Mouse (Mus musculus): ENCODE results near the gene Slc30a2. TPM values are rescaled to one million over a fixed set of nuclear protein-coding genes. Genes with fewer than 3 reads are reported as not detected.

The Slc30a2 gene
- total and polyA plus RNA-seq, 2 experiments from 2014 or later = 0.16 to 0.38 TPM

DNA sequence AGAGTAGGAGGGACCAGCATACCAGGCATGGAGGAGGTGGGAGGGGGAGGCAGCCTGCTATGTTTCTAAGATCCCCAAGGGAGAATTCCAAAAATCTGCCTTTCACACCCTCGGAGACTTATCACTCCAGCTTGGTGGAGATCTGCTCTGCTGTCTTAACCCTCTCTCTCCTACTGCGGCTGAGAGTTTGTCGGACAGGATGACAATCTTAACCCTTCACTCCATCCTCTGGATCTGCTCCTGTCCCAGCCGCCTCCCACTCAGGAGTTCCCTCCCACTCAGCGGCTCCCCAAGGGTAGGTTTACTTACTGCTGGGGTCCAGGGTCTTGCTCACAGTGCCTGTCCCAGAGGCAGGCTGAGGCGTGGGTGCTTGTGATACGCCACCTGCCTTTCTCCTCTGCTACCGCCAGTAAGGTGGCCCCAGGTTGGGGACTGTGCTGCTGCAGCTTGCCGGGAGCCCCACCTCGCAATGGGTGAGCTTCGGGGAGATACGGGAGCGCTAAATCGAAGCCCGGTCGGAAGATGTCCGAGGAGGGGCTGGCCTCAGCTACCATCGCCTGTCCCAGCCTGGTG is 27.8 kb downstream of the Slc30a2 start:
- Histone ChIP-seq H3K4me2 (ENCODE audit: low read depth, low read length) (peak overlapping the region; percentile 94), H3K27me3 (ENCODE audit: control insufficient read depth, insufficient read depth, low read length) (peaks cover 36% of the 10 kb centered on the region), H3K36me3 (replicated peaks; ENCODE audit: control insufficient read depth, insufficient read depth, low read length) (no peaks in the 10 kb centered on the region), H3K9ac (replicated peaks; ENCODE audit: low read depth, low read length) (0 out of 2 replicates have a peak overlapping the region, but pooled peaks have one; percentile 22), H3K27ac (ENCODE audit: low read depth) (no peak overlapping the region), H3K4me1 (ENCODE audit: control insufficient read depth, insufficient read depth) (peaks cover 27% of the 10 kb centered on the region), H3K9me3 (replicated peaks; ENCODE audit: control insufficient read depth, low read length) (no peaks in the 10 kb centered on the region), H3K4me3 (ENCODE audit: low read depth, low read length) (peak overlapping the region; percentile 56)
- no peak for TF ChIP-seq CTCF (IDR thresholded peaks at IDR 0.05; ENCODE audit: low read depth)
- TF ChIP-seq EP300 (IDR thresholded peaks at IDR 0.05; ENCODE audit: low read depth) = no peak
- WGBS = 3% methylated on average over 18 of the region's 18 CpGs
- ATAC-seq (ENCODE audit: insufficient read depth, low read depth) (no peak), DNase-seq (ENCODE audit: low spot score) (no peak)

GRCm38 (mm10) chr4:134371316-134371855 is 28.4 kb downstream of the Slc30a2 start:
- H3K27me3 ChIP-seq (ENCODE audit: control insufficient read depth, insufficient read depth, low read length) = peaks cover 36% of the 10 kb centered on the region
- peak overlapping the region; percentile 94 for H3K4me2 ChIP-seq (ENCODE audit: low read depth, low read length)
- H3K4me3 ChIP-seq (ENCODE audit: low read depth, low read length) = peak overlapping the region; percentile 56
- 0% methylated on average over 17 of the region's 17 CpGs for WGBS
- H3K36me3 ChIP-seq (replicated peaks; ENCODE audit: control insufficient read depth, insufficient read depth, low read length) = no peaks in the 10 kb centered on the region
- no peaks in the 10 kb centered on the region for H3K9me3 ChIP-seq (replicated peaks; ENCODE audit: control insufficient read depth, low read length)
- H3K27ac ChIP-seq (ENCODE audit: low read depth) = no peak overlapping the region
- peak overlapping the region; percentile 22 for H3K9ac ChIP-seq (replicated peaks; ENCODE audit: low read depth, low read length)
- ATAC-seq (ENCODE audit: insufficient read depth, low read depth) = no peak
- DNase-seq (ENCODE audit: low spot score) = no peak
- H3K4me1 ChIP-seq (ENCODE audit: control insufficient read depth, insufficient read depth) = peaks cover 27% of the 10 kb centered on the region
- TF ChIP-seq EP300 (IDR thresholded peaks at IDR 0.05; ENCODE audit: low read depth) = no peak
- TF ChIP-seq CTCF (IDR thresholded peaks at IDR 0.05; ENCODE audit: low read depth) = no peak

DNA sequence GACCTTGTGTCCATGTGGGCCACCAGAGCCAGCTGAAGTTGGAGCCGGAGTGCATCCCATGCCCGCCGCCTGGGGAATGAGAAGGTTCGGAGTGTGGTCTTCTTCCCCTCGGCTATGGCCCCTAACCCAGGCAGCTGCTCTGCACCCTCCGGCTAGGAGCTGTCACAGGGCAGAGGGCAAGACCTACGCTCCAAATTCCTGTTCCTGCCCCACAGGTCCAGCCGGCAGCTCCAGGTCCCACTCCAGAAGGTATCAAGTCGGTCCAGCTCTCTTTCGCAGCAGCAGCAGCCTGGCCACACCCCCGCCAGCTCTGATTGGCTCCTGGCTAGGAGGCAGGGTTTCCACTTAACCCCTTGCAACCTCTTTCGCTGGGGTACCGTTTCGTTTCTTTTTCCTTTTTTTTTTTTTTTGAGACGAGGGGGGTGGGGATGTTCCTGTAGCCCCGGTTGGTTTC is 29.3 kb downstream of the Slc30a2 start:
- peak overlapping the region; percentile 94 for H3K4me2 ChIP-seq (ENCODE audit: low read depth, low read length)
- peak overlapping the region; percentile 47; the same call in 1 of the 2 replicates for H3K9ac ChIP-seq (replicated peaks; ENCODE audit: low read depth, low read length)
- peak; percentile 78 for ATAC-seq (ENCODE audit: insufficient read depth, low read depth)
- DNase-seq (ENCODE audit: low spot score) = peak; percentile 71
- TF ChIP-seq CTCF (IDR thresholded peaks at IDR 0.05; ENCODE audit: low read depth) (no peak), EP300 (IDR thresholded peaks at IDR 0.05; ENCODE audit: low read depth) (no peak)
- peaks cover 27% of the 10 kb centered on the region for H3K4me1 ChIP-seq (ENCODE audit: control insufficient read depth, insufficient read depth)
- H3K4me3 ChIP-seq (ENCODE audit: low read depth, low read length) = peak overlapping the region; percentile 56
- peaks cover 36% of the 10 kb centered on the region for H3K27me3 ChIP-seq (ENCODE audit: control insufficient read depth, insufficient read depth, low read length)
- no peak overlapping the region for H3K27ac ChIP-seq (ENCODE audit: low read depth)
- H3K36me3 ChIP-seq (replicated peaks; ENCODE audit: control insufficient read depth, insufficient read depth, low read length) = no peaks in the 10 kb centered on the region
- no peaks in the 10 kb centered on the region for H3K9me3 ChIP-seq (replicated peaks; ENCODE audit: control insufficient read depth, low read length)
- WGBS = 1% methylated on average over 16 of the region's 16 CpGs

DNA sequence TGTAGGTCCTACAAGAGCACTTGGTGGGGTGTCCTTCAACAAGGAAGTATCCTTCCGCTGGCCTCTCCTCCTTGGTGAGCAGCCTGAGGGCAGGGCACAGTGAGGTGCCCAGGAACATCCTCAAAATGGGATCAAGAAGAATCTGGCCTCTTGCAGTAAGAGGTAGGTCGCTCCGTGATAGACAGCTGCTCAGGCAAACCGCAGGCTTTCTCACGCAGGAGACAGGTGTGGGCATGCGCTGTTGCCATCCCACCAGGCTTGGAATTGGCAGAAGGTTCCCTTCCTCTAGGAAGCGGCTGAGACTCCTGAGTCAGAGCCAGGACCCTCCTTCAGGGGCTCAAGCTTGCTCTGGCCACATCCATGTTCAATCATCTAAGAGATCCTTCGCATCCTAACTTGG is 30.3 kb downstream of the Slc30a2 start:
- Histone ChIP-seq H3K4me1 (ENCODE audit: control insufficient read depth, insufficient read depth) (peaks cover 27% of the 10 kb centered on the region), H3K36me3 (replicated peaks; ENCODE audit: control insufficient read depth, insufficient read depth, low read length) (no peaks in the 10 kb centered on the region), H3K27ac (ENCODE audit: low read depth) (no peak overlapping the region), H3K9me3 (replicated peaks; ENCODE audit: control insufficient read depth, low read length) (no peaks in the 10 kb centered on the region), H3K9ac (replicated peaks; ENCODE audit: low read depth, low read length) (no peak overlapping the region), H3K4me3 (ENCODE audit: low read depth, low read length) (no peak overlapping the region), H3K4me2 (ENCODE audit: low read depth, low read length) (no peak overlapping the region), H3K27me3 (ENCODE audit: control insufficient read depth, insufficient read depth, low read length) (peaks cover 36% of the 10 kb centered on the region)
- TF ChIP-seq EP300 (IDR thresholded peaks at IDR 0.05; ENCODE audit: low read depth) = no peak
- no peak for TF ChIP-seq CTCF (IDR thresholded peaks at IDR 0.05; ENCODE audit: low read depth)
- ATAC-seq (ENCODE audit: insufficient read depth, low read depth) = no peak
- no peak for DNase-seq (ENCODE audit: low spot score)
- 81% methylated on average over 8 of the region's 8 CpGs for WGBS

DNA sequence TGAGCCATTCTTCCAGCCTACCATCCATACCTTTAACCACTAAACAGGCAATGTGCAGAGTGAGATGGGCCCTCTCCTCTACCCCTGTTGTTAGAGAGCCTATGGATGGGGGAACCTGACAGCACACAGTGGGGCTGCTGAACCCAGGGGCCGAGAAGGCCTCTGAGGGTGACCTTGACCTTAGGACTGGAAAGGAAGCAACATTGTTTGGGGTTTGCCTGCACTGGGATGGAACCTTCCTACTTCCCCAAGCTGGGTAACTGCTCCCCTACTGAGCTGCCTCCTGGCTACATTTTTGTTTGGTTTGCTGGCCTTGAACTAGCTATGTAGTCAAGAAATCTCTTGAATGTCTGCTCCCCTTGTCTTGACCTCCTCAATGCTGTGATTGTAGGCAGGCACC is 31.3 kb downstream of the Slc30a2 start:
- H3K27ac ChIP-seq (ENCODE audit: low read depth) = no peak overlapping the region
- H3K4me3 ChIP-seq (ENCODE audit: low read depth, low read length) = no peak overlapping the region
- H3K9me3 ChIP-seq (replicated peaks; ENCODE audit: control insufficient read depth, low read length) = no peaks in the 10 kb centered on the region
- no peak overlapping the region for H3K4me2 ChIP-seq (ENCODE audit: low read depth, low read length)
- no peaks in the 10 kb centered on the region for H3K36me3 ChIP-seq (replicated peaks; ENCODE audit: control insufficient read depth, insufficient read depth, low read length)
- peaks cover 30% of the 10 kb centered on the region for H3K27me3 ChIP-seq (ENCODE audit: control insufficient read depth, insufficient read depth, low read length)
- no peak overlapping the region for H3K9ac ChIP-seq (replicated peaks; ENCODE audit: low read depth, low read length)
- 72% methylated on average over 1 of the region's 1 CpGs for WGBS
- TF ChIP-seq CTCF (IDR thresholded peaks at IDR 0.05; ENCODE audit: low read depth) = no peak
- TF ChIP-seq EP300 (IDR thresholded peaks at IDR 0.05; ENCODE audit: low read depth) = no peak
- DNase-seq (ENCODE audit: low spot score) = no peak
- peaks cover 27% of the 10 kb centered on the region for H3K4me1 ChIP-seq (ENCODE audit: control insufficient read depth, insufficient read depth)
- ATAC-seq (ENCODE audit: insufficient read depth, low read depth) = no peak

All from heart, postnatal 0 days (tissue).